Mouse (Mus musculus): ENCODE results near the gene Smim14.

The Smim14 gene

DNA sequence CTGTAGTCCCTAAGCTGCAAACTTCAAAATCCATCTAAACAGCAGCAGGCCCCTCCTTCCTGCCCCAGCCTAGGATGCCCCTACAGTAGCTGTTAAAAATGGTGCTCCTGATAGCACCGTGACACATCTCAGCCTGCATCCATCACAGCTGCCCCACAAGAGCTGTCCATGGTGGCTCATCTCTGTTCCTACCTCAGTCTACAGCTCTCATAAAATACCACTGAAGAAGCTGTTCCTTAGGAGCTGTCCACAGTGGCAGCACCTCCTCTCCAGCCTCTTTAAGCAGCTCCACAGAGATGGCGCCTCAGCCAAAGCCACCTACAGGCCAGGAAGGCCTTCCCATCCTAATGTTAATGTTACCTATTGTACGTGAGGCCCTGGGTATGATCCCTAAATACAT, 70.1 kb downstream of the Smim14 start:
- DNase-seq (ENCODE audit: extremely low spot score, low spot score), result no peak

DNA sequence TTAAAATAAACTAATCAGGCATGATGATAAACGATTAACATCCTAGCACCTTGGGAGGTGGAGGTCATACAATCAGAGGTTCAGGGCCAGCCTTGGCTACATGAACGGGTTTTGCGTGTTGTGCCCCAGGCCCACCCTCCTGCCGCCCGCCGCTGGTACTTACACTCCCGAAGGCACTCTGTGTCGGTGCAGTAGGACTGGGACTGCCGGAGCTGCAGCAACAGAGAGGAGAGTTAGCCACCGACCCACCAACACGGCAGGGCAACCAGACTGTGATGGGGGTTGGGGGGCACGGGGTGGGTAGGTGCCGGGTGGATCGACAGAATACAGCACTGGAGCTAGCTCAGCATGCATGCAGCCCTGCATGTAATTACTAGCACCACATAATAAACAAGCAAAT, 76.6 kb downstream of the Smim14 start:
- DNase-seq (ENCODE audit: extremely low spot score, low spot score), result no peak

DNA sequence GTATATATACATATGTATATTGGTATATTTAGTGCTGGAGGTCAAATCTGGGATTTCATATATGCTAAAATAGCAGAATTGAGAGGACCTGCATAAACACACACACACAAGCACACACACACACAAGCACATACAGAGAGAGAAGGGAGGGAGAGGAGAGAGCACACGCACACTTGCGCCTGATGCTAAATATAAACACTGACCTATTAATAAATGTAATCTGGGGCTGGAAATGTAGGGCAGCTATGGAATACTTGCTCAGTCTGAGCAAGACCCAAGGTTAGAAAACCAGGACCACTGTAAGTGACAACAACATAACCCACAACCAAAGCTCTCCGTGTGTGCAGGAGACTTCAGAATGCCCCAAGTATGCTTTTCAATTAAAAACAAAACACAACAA, 77.5 kb downstream of the Smim14 start:
- no peak for DNase-seq (ENCODE audit: extremely low spot score, low spot score)

DNA sequence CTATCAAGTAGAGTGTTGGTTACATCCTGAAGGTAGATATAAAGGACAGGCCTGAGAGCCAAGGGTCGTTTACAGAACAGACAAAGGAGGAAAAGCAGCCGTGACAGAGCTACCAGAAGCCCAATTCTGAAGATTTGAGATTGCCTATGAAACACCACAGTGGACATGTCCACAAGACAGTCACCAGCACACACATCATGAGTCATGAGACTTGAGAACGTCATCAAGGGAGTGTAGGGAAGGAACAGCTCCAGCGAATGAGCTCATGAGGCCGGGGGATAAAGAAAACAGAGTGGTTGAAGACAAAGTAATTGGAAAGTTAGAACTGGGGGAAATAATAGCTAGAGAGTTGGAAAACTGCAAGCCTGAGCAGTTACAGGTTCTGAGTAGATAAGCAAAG, 79.1 kb downstream of the Smim14 start:
- no peak for DNase-seq (ENCODE audit: extremely low spot score, low spot score)

DNA sequence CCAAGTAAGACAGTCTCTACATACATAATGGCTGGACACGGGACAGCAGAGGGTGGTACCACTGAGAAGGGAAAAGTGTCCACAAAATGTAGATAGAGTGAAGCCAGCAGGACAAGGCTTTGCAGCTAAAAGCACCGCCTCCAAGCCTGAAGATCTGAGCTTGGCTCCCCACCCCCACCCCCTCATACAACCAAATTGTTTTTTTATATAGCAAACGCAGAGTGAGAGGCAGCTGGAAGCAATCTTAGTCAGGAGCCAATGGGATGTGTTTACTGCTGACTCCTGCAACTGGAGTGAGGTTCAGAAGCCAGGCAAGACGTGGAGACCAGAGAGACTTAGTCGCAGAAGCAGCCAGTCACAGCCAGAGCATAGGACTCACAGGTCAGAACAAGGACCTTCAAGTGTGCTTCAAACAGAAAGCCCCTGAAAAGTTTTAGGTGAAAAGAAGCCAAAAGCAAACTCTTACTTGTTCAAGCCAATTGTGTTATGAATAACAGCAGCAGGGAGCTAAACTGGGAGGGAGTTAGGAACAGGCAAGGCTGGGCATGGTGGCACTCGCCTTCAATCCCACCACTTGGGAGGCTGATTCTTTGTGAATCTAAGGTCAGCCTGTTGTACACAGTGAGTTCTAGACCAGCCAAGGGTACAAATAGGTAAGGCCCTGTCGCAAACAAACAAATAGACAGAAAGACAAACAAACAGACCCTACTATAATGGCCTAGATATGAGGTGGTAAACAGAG, 79.7 kb downstream of the Smim14 start:
- DNase-seq (ENCODE audit: extremely low spot score, low spot score), result no peak

DNA sequence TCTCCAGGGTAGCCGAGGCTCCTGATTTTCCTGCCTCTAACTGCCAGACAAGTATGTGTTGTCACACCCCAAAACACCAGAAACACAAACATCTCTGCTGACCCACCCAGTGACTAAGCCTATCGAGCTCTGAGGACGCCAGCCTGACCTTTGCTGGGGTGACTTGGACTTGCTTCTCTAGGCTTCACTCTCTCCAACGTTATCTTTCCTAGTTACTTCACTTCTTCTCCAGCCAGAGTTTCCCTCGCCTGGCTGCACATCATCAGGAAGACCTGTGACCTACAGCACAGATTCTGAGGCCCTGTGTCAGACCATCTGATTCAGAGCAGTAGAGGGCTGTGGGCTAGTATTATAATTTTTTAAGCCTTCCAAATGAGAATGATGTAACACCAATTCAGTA, 82.2 kb downstream of the Smim14 start:
- DNase-seq (ENCODE audit: extremely low spot score, low spot score), result no peak

DNA sequence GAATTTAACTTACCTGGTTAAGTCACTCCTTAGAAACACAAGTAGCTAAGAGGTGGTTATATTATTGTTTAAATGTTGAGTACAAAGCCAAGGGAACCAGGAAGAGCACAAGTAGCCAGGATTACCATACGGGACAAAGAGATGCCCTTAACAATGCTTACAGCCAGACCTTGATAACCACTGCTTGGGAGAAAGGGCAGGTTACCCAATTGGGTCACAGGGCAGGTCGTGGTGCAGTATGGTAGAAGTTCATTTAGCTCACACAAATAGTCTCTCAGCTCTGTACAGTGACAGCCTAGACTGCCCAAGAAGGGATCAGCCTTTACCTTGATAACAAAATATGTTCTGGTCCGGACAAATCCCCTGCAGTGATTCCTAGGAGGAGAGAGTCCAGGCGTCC, 88.0 kb downstream of the Smim14 start:
- no peak for DNase-seq (ENCODE audit: extremely low spot score, low spot score)

DNA sequence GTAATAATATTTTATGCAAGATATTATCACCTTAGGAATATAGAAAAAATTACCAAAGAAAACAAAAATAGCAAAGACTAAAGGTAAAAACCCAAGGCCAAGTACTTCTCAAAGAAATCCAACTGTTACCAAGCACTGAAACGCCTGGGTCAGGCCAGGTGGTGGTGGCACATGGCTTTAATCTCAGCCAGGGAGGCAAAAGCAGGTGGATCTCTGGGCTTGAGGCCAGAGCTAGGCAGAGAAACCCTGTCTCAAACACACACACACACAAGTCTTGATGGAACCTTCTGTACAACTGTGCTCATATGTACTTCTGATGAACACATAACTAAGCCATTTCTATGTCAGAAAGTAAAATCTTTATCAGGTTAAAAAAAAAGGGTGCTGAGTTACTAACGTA, 89.2 kb downstream of the Smim14 start:
- DNase-seq (ENCODE audit: extremely low spot score, low spot score), result no peak

DNA sequence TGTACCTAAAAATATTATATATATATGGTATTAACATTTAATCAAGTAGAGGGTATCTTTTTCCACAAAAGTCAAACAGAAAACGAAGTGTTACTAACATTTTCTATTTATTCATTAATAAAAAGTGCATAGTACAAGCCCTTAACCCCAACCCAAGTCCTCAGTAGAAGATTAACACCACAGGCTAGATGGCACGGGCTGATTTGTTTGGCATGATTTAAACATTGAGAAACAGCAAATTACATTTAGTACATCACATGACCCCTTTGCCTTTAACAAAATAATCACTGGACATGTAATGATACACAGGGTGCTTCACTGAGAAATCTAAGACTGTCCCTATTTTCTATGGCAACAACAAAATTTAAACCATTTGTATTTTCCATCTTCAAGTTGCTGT, 90.2 kb downstream of the Smim14 start:
- no peak for DNase-seq (ENCODE audit: extremely low spot score, low spot score)

DNA sequence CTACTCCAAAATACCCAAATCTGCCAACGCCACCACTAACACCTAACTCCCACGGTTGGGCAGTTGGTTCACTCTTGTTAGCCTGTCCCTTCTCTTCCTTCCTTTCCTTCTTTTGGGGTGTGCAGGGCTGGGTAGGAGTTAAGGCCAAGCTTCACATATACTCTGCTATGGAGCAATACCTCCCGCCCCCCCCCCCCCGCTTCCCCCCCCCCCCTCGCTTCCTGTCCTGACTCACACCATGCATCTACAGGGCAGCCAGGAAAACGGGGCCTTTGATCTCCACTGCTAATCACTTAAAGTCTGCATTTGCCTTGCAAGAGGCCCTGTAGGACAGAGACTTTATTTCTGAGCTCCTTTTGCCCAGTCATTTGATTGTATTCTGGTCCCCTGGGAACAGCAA, 92.0 kb downstream of the Smim14 start:
- no peak for DNase-seq (ENCODE audit: extremely low spot score, low spot score)

DNA sequence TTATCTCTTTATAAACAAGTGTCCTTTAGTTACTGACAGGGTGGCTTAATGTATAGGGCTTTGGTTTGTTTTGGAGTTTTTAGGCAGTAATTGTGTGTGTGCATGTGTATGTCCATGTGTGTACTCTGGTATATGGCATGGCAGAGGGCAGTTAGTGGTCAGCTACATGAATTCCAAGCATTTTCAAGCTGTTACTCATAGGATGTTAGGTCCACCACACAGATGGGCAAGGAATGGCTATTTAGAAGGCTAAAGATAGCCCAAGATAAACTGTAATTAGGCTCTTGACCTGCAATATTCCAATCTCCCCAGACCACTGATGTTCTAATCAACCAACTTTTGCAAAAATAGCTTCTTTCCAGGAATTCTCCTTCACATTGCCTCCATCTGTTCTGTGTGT, 98.9 kb downstream of the Smim14 start:
- no peak for DNase-seq (ENCODE audit: extremely low spot score, low spot score)

DNA sequence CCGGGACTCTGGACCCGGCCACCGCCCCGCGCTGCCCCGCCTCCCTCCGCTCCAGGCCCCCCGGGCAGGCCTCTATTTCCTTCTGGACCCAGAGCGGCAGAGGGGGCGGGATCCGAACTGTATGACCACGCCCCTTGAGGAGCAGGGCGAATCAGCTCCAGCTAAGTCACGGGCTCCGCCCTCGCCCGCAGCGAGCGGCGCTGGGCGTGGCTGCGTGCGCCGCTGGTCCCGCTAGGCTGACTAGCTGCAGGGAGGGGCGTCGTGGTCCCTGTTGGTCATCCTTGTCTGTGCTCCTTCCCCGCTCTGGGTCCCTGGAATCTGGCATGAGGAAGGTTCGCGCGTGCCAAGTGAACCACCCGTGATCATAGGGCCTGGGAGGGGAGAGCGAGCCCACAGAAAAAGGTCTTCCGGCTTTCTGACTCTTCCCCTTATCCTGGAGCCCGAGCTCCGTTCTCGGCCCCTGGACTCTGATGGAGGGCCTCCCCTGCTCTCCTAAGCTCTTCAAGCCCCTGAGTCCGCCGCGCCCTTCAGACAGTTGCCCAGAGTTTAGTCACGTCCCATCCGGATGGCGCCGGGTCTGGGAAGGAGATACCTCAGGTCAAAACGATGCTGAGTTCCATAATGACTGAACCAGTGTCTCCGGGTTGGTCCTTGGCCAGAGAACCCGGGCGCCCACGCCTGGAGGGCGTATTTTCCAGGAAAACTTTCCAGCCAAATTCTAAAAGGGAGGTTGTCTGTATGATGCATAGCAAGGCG, 101.0 kb downstream of the Smim14 start, which contains the start of gene Ugdh:
TSS of gene Ugdh (minus strand) at position 144 of the 756 bp plus-strand sequence.
- DNase-seq (ENCODE audit: extremely low spot score, low spot score), result peak; percentile 94

DNA sequence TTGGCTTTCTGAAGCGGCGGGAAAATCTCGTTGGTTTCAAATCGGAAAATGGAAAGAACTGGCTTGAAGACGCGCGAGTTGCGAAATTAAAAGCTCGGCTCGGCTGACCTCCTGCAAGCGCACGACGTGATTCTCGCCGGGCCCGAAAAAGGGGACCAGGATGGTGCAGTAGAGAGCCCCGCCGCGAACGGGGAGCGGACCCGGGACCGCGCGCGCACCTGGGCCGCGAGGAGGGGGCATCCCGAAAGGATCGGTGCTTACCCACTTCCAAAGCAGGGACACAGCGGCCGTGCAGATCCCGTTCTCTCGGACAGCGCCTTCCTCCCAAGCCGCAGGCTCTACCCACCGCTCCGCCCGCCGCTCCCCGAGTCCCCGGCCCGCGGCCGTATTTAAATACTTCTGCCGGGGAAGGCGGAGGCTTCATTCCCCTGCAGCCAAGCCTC, 101.6 kb downstream of the Smim14 start:
- DNase-seq (ENCODE audit: extremely low spot score, low spot score), result no peak

DNA sequence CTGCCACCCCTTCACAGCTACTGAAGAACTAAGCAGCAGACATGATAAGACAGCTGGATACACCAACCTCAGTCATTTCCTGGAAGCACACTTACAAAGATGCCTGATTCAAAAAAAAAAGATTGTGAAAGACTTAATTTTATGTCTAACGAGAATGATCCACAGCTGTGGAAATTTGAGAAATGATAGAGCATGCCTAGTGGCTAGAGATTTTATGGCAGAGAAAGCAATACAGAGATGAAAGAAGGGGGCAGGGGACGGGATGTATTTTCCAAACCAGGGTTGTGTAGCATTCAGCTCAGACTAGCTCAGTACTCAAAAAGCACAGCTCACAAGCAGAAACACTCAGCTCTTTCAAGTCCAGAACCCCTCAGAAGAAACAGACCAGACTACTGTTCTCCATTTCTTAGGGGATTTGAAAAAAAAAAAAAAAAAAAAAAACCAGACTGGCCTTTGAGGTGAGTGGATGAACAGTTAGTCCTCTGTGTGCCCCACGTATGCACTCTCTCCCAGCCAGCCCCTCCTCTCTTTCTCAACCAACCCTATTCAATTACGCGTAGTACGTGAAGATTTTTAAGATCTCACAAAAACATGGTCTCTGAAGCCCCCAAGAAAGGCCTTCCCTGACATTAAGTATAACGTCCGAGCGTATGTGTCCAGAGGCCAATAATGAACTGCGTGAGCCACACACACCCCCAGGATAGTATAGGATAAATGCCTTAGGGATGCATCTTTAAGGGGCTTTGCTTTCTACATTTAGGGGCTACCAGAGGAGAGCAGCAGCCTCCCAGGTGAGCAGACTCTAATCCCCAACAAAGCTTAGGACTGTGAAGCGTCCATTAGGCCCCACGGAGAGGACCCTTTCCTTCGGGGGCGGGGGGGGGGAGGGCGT, 102.3 kb downstream of the Smim14 start:
- DNase-seq (ENCODE audit: extremely low spot score, low spot score), result no peak

DNA sequence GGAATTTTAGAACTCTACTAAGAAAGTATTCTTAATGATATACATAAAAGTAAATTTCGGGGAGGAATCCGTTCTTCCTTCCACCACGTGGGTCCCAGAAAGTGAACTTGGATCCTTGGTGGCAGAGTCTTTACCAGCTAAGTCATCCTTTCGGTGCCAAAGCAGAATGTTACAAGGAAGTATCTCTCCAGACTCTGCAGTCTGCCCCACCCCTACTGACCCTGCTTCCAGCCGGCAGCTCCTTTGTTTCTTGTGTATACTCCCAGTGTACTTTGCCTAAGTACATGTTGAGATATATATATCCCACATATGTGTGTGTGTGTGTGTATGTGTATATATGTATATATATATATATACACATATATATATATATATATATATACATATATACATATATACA, 107.5 kb downstream of the Smim14 start:
- no peak for DNase-seq (ENCODE audit: extremely low spot score, low spot score)

DNA sequence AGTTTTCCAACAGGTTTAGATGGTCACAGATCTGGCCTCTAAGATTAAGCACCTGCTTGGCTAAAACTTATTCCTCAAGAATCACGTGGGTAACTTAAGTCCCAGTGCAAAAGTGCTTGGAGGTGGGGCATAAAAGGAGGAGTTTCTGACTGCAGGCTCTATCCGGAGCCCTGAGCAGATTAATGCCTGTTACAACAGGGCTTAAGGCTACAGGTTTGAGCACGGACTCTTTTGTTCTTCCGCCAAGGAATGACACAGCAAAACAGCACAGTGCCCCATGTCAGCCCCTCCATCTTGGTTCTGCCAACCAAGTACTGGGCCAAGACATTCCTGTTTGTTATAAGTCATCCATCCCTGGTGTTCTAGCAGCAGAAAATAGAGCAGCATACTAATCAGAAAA, 108.7 kb downstream of the Smim14 start:
- DNase-seq (ENCODE audit: extremely low spot score, low spot score), result no peak

DNA sequence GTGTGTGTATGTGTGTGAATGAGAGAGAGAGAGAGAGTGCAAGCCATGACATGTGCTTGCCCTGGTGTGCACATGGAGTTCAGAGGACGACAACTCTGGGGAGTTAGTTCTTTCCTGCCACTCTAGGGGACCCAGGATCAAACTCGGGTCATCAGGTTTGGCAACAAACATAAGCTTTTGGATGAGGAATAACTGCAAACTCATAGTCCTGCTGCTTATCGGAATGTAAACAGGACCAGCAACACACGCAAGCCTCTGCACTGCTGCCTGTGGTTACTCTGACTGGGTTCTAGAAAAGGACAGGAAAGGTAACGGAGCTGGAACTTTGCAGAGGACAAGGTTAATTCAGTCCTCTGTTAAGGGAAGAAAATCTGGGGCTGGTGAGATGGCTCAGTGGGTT, 111.7 kb downstream of the Smim14 start:
- DNase-seq (ENCODE audit: extremely low spot score, low spot score), result no peak

DNA sequence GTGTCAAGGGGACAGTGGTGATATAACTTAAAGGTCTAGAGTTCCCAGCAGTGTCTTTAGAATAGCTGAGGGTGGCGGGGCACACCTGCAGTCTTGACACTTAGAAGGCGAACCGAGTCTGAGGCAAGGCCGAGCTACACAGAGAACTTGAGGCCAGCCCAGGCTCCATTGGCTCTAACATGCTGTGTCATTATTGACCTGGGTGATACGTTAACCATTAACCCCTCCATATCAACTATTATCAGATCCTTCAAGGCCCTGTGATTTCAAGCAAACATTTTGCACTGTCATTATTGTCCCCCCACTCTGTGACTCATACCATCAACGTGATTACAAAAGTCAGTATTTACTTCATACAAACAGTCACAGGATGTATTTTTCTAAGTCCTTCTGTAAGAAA, 112.8 kb downstream of the Smim14 start:
- no peak for DNase-seq (ENCODE audit: extremely low spot score, low spot score)

DNA sequence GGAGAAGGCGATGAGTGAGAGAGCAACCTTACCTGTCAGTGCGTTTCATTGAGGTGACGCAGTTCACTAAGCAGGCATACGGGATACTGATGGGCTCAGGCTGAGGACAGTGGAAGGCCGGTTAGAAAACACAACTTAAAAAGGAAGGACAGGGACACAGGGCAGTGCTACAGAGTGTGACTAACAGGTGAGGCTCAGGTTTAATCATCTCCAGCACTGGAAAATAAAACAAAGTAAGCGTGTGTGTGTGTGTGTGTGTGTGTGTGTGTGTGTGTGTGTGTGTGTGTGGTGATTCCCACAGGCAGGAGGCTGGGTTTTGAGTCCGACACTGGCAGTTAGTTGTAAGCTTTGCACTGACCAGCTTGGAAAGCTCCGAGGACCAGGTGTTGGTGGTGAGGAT, 114.2 kb downstream of the Smim14 start:
- no peak for DNase-seq (ENCODE audit: extremely low spot score, low spot score)

DNA sequence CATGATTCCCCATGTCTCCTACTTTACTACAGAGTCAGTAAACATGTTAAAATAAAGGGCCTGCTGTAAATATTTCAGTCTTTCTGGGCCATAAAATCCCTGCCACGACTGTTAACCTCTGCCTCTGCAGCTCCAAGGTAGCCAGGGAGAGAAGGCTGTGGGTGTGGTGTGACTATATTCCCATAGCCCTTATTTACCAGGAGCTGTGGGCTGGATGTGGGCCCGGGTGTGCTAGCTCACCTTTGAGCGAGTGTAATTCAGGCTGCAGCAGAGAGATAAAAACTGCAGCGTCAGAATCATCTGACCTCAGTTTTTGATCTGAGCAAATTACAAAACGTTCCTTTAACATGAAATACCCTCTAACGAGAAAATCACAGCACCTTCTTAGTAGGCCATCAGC, 116.2 kb downstream of the Smim14 start:
- DNase-seq (ENCODE audit: extremely low spot score, low spot score), result no peak

DNA sequence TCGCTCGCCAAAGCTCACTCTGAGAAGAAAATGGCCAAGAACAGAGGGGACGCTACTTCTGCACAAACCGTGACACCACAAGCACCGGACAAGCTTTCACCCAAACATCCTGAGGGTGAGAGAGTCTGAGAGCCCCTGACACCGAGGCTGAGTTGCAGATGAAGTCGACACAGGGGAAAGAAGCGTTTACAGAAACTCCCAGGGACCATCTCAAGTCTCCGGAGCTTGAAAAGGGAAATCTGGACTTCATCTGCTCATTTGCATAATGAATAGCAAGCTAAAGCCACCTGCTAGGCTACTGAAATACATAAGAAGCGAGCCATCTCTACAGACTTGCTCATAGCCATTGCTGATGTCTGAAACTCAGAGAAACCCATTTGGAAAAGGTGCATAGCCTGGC, 117.8 kb downstream of the Smim14 start:
- DNase-seq (ENCODE audit: extremely low spot score, low spot score), result no peak
